Mouse (Mus musculus) heart, adult 8-10 months (tissue): ENCODE measurements around the gene Map3k7cl. TPM values are rescaled to one million over a fixed set of nuclear protein-coding genes. Genes with fewer than 3 reads are reported as not detected.

Experiments
- DNase-seq: peaks from one replicate; pipeline ENCODE4 v3.0.0; 2022; ENCODE audit warnings: low spot score
- total RNA-seq, 4 experiments: library from RNA; stranded (reverse); gene quantifications; 2 replicates each; pipeline ENCODE4 v1.2.4; 2022

Map3k7cl gene
- total RNA-seq, 4 experiments from 2014 or later = 1.1 to 2.2 (median 1.5) TPM

DNA sequence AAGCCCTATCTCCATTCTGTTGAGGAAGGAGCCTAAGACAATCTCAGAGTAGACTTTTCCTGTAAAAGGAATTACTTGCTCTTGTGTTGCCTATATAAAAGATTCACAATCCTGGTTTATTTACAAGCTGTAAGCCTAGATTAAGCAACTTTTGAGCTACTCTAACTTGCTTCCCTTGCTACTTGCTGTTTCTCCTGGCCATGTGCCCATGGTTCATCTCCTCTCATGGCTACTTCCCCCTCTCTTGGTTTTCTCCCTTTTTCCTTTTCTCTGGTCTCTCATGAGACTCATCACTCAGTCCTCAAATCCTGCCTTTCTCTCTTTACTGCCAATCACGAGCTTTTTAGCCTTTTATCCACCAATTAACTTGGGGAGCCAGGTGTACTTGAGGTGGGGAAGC is 85.0 kb downstream of the Map3k7cl start:
- no peak for DNase-seq

DNA sequence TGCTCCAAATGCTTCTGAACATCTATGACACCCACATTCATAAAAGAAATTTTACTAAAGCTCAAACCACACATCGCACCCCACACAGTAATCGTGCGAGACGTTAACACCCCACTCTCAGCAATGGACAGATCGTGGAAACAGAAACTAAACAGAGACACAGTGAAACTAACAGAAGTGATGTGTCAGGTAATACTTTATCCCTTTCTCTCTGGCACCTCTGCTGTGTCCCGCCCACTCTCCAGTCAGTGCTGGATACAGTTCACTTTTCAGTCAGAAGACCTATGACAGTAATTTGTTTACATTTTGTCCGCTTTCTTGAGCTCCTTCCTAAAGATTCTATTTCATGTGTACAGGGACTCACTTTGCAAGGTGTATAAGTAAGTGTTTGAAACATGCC is 89.1 kb downstream of the Map3k7cl start:
- DNase-seq = no peak

DNA sequence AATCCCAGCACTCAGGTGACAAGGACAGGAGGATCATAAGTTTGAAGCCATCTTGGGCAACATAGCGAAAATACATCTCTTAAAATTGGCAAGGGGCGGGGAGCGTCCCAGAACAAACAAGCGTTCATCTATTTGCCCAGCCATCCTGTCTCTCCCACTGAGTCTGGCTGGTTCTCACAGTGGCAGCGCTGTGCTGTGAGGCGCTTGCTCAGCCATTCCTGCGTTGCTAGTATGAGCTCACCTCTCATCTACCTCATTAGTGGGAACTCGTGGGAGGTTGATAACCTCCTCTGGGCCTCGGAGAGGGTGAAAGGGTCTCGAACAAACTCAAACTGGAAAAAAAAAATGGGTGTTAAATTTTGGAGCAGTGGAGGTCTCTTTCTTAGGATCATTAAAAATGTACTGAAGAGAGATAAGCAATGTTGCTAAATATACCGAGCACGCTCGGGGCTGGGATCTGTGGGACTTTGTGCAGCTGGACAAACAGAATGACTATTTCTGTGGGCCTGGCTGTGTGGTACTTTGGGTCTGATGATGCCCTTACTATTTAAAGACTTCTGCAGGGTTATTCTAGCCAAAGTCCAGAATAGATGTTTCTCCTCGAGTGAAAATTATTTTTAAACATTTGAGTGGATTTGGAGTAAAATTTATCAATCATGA is 91.1 kb downstream of the Map3k7cl start:
- DNase-seq = peak; percentile 24

Other genes with a start within 250 kb of the Map3k7cl start
- gene N6amt1, start 199.1 kb upstream of the Map3k7cl start, total RNA-seq = 10 to 100 TPM; 20.0 to 21.2 (median 20.4) TPM
- gene Ltn1, start 120.7 kb upstream of the Map3k7cl start, total RNA-seq = 10 to 100 TPM; 20.4 to 22.8 (median 21.1) TPM
- gene Rwdd2b, start 112.8 kb upstream of the Map3k7cl start, total RNA-seq = 1 to 10 TPM; 4.9 to 6.4 (median 5.5) TPM
- gene Usp16, start 98.6 kb upstream of the Map3k7cl start, total RNA-seq = 10 to 100 TPM; 29.3 to 45.0 (median 37.9) TPM
- gene Cct8, start 57.5 kb upstream of the Map3k7cl start, total RNA-seq = 100 to 1,000 TPM; 139 to 159 (median 147) TPM
- 10 to 100 TPM; 19.3 to 30.9 (median 28.2) TPM for gene Bach1, start 145.6 kb downstream of the Map3k7cl start, total RNA-seq